Mouse (Mus musculus) naive thymus-derived CD4-positive, alpha-beta T cell, adult 2 months (primary cell): Measurements from ENCODE around the gene Wsb1.
A peak's percentile ranks its signal among the peaks of the same experiment; 100 is the strongest.
"Not testable (repeated sequence)": the region's sequence is repeated elsewhere in the genome, so short reads cannot be mapped to it uniquely, and the experiment has no call there.

Experiments used
- DNase-seq: peaks from one replicate; pipeline ENCODE4 v3.0.0-alpha.2; 2011; ENCODE audit warnings: low read depth

The Wsb1 gene

DNA sequence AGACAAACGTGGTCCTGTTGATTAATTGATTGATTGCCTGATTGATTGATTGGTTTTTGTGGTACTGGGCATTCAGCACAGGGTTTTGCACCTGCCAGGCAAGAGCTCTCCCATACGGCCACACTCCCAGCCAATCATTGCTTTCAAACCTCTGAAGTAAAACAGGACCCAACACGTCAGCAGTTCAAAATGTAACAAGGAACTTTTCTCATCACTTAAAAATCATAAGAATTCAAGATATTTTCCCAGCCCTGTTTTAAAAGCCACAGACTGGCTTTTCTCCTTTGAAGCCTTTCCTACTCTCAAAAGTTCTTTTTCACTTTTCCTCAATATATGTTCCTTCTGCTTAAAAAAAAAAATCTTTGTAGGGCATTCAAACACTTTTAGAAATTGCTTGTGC is 9.9 kb upstream of the Wsb1 start:
- no peak for DNase-seq

DNA sequence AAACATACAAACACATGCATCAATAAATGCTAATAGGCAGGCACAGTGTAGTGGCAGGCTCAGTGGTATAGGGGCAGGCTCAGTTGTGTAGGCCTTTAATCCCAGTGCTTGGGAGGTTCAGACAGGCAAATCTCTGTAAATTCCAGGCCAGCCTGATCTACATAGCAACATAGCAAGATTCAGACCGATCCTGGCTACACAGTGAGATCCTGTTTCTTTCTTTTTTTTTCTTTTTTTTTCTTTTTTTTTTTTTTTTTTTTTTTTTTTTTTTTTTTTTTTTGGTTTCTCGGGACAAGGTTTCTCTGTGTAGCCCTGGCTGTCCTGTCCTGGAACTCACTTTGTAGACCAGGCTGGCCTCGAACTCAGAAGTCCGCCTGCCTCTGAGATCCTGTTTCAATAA is 5.7 kb upstream of the Wsb1 start:
- DNase-seq: not testable (repeated sequence)

DNA sequence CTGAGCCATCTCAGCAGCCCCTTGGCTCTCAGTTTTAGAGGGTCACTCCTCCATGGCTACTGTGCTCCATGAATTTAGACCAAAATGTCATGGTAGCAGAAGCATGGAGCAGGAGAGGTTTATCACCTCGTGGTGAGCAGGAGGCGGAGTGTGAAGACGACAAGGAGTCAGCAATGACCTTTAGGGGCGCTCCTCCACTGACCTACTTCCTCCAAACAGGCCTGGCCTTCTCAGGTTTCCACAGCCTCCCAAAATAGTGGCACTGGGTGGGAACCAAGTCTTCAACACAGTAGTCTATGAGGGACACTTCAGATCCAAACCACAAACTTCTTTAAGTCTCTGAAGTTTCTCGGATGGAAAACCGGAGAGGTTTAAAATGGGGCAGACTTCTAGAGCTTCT is 4.3 kb upstream of the Wsb1 start:
- DNase-seq: no peak

DNA sequence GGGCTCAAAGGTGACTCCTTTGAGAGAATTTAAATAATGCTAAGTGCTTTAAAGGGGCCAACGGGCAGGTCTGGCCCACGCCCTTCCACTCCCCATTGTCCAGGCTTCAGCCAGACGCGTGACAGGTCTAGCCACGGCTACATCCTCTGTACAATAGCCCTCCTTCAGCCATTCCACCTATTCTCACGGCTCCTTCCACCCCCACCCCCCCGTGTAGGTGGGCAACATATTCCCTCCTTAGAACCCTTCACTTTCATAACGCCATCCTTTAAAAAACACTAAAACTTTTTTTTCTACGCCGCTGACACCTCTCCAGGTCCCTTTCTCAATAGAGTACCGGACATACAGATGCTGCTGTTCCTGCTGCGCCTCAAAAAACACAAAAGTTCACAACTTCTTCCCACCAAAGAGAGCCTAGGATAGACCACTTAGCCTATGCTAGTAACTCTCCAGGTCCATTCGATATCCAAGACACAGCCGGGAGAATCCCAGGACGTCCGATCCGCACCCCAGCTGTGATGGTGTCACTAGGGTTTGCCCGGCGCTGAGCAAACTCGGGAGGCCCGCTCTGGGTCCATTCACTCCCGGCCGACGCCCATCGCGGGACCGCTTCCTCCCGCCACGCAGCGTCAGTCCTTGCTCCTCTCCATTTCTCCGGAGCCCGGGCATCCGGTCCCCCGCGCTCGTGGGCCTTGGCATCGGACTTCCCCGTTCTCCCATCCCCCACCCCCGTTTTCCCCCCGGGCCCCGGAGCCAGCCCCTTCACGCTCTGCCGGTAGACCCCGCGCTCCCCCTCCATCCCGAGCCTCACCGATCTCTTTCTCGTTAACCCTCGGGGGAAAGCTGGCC is 705 bp downstream of the Wsb1 start:
- no peak for DNase-seq

DNA sequence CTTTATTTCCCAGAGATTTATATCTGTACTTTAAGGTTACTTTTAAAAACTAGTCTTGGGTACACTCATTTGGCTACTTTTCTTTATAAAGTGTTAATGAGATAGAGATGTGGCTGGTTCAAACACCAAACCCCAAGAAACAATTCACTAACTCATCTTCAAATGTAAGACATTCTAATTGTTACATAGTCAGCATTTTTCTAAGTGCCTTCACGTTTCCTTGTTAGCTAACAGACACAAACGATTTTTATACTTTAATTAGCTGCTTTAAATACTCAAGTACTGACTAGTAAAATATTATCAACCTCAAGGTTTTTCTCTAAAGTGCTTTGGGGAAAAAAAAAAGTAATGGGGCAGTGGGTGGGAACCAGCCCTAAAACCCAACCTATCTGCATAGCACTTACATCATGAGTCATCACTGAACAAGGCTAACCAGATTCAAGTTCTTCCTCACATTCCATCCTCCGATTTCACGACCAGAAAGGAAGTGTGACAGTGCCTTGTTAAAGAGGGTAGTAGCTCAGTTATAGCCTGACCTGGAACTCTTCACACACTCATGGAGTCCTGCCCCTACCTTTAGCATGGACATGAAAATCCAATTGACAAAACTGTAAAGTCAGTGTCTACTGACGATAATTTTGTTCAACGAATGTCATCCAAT is 1.5 kb downstream of the Wsb1 start:
- DNase-seq: peak; percentile 56

DNA sequence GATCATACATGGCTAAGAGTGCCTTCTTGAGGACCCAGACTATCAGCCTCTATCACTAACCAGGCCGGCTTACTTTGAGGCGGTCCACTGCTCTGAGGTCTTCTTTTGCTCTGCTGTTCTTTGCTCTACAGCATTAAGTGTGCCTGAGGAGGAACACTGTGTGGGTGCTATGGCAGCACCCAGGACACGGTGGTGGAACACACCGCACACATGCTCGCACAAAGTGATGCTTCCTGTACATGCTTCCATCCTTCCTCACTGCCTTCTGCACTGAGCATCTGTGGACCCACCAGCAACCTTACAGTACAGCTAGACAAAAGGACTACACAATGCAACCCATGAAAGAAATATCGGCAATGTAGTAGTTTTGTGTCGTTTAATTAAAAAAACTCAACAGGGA is 15.4 kb downstream of the Wsb1 start:
- no peak for DNase-seq

DNA sequence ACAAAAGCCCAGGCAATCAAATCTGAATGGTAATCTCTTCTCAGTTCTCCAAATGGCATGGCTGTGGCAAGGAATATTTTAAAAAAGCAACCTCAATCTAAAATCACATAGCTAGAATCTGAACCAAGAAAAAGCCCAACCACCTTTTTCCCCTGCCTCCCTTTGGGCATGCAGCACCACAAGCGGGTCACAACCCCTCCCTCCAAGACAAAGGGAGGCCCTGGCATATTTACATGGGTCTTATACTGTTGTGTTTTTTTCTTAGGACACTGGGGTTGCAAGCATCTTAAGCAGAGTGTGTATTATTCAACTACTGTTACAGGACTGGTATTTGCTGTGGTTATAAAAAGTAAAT is 16.1 kb downstream of the Wsb1 start:
- DNase-seq: no peak

DNA sequence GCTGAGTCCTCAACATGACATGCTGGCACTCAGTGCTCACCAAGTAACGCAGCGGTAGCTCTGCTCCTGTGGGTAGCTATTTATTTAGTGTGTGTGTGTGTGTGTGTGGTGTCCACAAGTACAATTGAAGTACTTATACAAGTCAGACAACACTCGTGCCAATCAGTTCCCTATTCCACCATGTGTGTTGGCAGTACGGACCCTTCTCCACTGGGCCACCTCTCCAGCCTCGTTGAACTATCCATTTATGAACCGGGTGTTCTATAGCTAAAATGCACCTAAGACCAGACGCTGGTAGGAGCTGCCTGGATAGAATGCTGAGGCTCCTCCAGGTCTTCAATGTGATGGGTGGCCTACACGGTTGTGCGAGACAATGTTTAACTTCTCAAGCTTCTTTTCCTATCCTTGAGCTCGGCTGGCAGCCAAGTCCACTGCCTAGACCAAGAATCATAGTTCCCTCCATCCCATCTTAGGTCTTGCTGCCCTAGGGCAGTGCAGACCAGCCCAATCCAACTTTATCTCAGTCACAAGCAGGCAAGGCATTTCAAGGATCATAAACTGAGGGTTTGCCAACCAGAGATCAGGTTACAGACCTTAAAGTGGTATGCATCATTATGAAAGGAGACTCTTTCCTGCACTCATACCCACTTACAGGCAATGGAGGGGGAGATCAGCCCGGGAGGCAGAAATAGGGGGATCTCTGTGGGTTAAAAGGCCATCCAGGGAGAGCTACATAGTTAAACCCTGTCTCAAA is 16.6 kb downstream of the Wsb1 start:
- no peak for DNase-seq

DNA sequence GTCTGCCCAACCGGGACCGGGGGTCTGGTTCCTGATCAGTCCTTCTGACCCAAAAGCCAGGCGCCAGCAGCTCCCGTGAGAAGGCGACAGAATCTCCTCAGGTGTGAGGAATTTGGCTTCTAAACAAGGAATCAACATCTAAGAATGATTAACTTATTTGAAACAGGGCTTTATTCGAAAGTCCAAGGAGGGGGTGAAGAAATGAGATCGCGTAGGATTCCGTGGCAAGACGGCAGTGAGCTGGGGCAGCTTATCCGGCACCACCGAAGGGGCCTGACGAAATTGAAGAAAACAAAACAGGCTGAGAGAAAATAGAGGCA is 24.3 kb downstream of the Wsb1 start:
- no peak for DNase-seq

DNA sequence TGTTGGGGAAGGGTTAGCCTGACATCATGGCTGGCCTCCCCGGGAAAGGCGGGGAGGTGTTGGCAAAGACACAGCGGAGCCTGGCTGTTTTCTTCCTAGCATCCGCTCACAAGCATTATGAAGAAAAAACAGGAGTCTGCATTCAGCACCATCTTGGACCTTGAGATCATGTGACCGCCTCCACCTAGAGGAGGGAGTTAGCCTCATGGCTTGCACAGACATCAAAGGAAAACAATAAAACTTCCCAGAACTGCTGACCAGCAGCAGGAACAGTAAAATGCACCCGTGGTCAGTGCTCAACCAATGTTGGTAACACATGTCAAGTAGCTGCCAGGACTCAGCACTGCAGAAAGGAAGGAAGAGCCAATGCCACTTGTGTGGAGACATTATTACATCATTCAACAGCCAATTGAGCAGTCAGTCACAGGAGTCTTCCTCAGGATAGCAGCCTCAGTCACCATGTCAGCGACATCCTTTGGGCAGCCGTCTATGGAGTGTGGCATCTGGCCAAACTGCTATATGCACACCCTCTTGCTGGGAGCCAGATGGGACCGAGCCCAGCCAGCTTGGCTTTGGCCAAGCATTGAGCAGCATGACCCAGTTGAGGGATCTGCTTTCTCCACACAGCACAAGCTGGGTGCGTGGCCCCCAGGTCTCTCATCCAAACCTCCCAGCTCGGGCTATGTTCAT is 24.8 kb downstream of the Wsb1 start:
- no peak for DNase-seq

DNA sequence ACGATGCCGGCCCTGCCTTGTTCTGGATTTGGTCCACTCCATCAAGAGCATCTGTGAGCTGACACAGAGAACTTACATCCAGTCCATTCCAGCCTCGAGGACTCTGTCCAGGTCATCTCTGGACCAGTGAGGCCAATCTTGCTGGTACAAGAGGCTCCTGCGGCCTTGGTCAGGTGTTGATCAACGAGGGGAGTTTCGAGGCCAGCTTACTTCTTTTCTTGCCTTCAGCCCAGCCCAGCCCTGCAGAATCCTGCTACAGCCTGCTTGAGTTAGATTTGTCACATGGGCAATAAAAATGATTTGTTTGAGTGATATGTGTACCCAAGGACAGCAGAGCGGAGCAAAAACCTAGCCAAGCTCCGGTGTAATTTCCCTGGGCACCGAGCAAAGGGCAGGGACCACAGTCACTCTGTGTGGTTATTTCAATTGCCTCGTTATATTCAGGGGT is 25.4 kb downstream of the Wsb1 start:
- DNase-seq: no peak

DNA sequence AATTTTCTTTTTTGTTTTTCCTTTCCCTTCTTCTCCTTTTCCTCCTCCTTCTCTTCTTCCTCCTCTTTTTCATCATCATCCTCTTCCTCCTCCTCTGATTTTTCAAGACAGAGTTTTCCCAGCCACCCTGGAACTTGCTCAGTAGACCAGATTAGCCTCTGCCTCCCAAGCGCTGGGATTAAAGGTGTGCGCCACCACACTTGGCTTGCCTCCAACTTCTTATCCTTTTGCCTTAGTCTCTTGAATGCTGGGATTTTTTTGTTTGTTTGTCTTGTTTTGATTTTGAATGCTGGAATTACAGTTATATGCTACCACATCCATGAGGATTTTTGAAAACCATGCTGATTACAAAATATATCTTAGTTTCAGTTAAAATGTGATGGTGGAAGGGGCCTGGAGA is 26.4 kb downstream of the Wsb1 start:
- no peak for DNase-seq

DNA sequence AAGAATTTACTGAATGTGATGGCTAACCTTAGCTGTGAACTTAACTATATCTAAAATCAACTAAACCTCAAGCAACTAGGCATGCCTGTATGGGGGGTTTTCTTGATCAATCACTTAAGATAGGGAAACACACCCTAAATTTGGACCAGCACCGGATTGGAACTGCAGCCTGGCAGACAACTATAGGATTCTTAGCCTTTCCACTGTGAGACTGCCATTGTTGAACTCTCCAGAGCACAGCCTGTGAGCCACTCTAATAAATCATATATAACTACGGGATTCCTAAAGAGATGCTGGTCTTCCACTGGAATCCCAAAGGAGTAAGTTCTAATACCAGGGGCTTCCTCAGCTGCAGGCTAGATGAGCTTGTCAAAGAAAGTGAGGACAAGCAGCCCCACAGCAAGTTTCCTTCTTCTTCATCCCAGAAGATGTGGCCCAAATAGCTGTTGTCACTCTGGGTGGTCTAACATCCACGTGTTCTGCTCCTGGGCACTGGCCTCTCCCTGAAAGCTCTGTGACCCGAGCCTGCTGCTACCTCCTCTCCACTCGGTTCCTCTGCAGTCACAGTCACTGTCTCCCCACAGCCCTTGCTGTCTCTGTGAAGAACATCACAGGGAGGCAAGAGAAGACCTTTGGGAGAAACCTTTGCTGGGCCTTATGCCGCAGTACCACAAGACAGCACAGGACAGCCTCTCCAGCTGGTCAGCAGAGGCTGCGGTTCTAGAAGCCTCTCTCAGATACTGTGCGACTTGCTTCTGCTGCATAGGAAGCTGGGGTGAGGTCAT is 28.9 kb downstream of the Wsb1 start:
- no peak for DNase-seq

DNA sequence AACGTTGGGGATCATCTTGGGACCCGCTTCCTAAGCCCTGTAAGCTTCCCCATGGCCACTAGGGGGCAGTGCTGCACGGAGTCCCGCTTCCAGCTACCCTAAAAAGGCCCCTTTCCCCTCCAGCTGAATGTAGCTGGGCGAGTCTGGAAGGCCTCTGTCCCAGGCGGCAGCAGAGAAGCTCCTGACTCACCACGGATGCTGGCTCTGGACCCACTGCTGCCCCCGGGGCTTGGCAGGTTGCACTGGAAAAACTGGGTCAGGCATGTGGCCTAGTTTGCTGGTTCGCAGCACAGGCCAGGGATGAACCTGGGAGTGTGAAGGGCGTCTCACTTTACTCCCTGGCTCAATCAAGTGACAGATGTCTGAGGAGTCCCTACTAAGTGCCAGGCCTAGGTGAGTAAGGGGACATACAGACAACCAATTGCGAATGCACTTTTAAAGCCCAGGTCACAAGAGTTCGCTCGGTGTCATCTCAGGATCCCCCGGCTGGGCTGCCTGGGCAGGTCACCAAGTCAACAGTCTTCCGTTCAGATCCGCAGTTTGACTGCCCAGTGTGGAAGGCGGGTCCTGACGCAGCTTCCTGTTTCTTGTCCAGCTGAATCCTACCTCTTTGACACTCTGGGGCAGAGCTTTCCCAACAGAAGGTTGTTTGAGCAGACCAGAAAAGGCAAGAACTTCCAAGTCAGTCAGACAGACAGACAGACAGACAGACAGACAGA is 29.8 kb downstream of the Wsb1 start:
- DNase-seq: peak; percentile 83

DNA sequence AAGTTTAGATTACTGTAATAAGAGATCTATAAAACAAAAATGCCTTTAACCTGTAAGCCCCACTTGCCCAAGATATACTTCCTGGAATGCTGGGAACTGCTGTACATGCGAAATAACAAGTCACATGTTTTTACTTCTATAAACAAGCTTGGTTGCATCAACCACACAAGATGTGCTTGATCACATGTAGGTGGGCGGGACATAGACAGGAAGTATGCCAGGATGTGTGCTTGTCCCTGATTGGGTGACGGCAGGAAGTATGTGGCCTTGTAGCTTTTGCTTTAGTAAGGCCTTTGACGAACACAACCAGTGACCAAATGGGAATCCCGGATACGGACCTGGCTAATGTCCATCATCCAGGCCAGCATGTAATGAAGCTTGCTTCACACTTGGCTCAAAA is 31.1 kb downstream of the Wsb1 start:
- peak; percentile 48 for DNase-seq

DNA sequence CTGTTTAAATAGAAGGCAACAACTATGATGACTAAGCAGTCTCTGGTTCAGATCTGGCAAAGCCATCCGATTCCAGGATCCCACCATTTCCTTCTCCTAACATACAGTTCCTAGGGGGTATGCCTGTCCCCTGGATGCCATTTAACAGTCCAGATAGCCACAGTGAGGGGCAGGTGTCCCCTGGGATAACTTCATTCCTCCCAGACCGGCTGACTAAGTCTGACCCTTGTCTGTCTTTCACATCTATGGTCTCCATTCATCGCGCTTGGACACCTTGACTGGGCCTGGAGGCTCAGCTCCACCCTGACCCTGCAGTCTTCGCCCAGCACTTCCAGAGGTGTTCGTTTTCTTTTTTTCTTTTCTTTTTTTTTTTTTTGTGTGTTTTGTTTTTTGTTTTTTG is 31.8 kb downstream of the Wsb1 start:
- no peak for DNase-seq

DNA sequence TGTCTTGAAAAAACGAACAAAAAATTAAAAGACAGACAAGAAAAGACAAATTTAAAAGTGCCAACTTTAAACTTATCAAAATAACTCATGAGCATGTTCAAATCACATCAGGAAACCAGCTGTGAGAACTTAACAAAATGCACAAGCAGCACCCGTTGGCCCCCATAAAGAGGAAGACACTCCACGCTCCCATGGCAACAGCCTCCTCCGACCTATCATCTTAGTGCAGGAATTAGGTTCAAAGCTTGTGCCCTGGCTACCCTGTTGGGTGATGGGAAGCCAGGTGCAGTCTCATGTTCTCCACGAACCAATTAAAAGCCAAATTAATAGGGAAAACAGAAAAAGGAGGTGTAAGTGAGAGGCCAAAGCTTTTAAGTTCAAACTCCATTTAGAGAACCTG is 32.8 kb downstream of the Wsb1 start:
- DNase-seq: no peak

DNA sequence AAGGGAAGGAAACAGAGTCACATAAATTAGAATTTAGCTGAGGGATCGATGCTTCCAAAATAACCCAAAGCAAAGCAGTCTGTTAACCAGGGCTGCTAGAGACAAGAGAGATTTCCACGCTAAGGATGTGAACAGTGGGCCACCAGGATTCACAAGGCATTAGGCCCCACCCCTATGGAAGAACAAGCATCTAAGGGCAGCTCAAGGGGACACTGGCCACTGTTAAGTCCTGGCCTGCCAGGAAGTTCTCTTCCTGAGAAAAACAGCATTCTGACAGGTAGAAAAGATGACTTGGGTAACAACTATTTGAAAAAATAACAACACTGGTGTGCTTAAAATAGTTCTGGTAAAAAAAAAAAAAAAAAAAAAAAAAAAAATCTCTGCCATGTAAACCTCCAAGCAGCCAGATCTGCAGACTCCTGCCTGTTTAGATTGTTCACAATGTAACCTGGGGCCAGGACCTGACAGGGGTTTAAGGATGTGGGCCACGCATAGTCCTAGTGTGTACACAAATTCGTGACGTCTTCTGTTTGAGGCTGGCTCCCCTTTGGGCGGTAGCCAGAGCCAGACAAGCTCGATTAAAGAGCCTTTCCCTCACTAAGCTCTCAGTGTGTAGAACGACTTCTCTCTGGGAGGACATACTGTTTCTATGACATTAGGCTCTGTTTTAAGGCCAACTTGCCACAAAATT is 35.4 kb downstream of the Wsb1 start:
- no peak for DNase-seq

DNA sequence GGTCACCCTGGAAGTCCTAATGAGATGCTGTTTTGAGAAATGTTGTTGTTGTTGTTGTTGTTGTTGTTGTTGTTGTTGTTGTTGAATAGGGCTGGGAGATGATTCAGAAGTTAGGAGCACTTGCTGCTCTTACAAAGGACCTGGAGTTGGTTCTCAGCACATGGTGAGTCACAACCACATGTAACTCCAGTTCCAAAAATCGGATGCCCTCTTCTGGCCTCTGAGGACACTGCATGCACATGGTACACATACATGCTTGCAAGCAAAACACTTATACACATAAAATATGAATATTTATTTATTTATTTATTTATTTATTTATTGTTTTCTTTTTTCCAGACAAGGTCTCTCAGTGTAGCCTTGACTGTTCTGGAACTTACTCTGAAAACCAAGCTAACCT is 36.4 kb downstream of the Wsb1 start:
- DNase-seq: peak; percentile 22

DNA sequence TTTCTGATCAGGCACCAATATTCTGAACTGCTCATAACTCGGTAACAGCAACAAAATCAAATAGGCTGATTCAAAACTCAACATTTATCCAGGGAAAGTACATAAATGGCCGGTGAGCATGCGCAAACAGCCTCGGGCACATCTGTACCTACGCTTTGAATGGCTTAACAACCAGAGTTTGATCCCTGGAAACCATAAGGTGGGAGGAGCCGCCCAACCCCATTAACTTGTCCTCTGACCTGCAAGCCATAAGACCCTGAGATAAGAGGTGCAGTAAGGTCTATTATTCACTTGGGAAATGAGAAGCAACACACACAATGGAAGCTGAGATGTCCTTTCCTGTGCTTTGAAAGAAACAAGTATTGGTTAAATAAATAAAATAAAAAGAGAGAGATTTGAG is 37.3 kb downstream of the Wsb1 start:
- DNase-seq: no peak

DNA sequence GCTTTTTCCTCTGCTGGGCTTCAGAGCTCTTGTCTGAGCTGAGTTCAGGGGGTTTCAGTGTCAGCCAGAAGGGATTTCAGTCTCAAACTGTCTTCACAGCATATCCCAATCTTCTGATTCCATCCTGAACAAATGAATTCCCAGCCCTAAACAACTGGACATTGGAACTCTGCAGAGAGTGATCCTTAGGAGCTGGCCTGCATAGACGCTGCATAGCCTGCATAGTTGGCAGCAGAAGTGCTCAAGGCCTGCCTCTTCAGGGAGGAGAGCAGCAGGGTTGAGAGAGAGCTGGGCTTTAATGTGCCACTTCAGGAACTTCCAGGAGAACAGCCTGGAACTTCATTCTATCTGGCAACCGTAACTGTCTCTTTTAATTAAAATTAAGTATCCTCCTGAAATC is 38.9 kb downstream of the Wsb1 start:
- no peak for DNase-seq
